ENCODE assay signal across 8 mouse cellular contexts in genomic region chr7:60492028-60492995, GRCm38 (mm10).
DNase-seq lines count a peak whose midpoint lies in the region; ATAC-seq and TF ChIP-seq lines count a peak whose summit lies in the region.
"Not testable (repeated sequence)": the region's sequence is repeated elsewhere in the genome, so short reads cannot be mapped to it uniquely, and the experiment has no call there.

No protein-coding gene starts in this region.

- not testable (repeated sequence) for H3K9me3 ChIP-seq in hindbrain, embryonic 11.5 days (ENCODE audit: control insufficient read depth, low read length); liver, embryonic 11.5 days (ENCODE audit: control insufficient read depth, low read length); midbrain, postnatal 0 days (ENCODE audit: low read length)

- not testable (repeated sequence) for H3K27ac ChIP-seq in hindbrain, embryonic 11.5 days (ENCODE audit: low read depth, low read length); liver, embryonic 11.5 days (ENCODE audit: low read depth, low read length); midbrain, postnatal 0 days (ENCODE audit: low read depth, low read length)

- H3K4me1 ChIP-seq in hindbrain, embryonic 11.5 days (replicated peaks; ENCODE audit: control insufficient read depth, insufficient read depth, low read length); liver, embryonic 11.5 days (replicated peaks; ENCODE audit: control insufficient read depth, insufficient read depth, low read length); midbrain, postnatal 0 days (ENCODE audit: insufficient read depth, low read length): not testable (repeated sequence)

- 12% methylated on average over 39 of the region's 39 CpGs for WGBS in hindbrain, embryonic 11.5 days
- 12% methylated on average over 39 of the region's 39 CpGs for WGBS in liver, embryonic 11.5 days
- 22% methylated on average over 39 of the region's 39 CpGs for WGBS in midbrain, postnatal 0 days

- H3K4me2 ChIP-seq in hindbrain, embryonic 11.5 days (replicated peaks; ENCODE audit: low read depth, low read length); midbrain, postnatal 0 days (ENCODE audit: low read depth, low read length, poor library complexity, severe bottlenecking): not testable (repeated sequence)
- peak overlapping the region; percentile 43 for H3K4me2 ChIP-seq in liver, embryonic 11.5 days

- peak overlapping the region; percentile 16 for H3K4me3 ChIP-seq in hindbrain, embryonic 11.5 days (ENCODE audit: low read depth, low read length)
- H3K4me3 ChIP-seq in liver, embryonic 11.5 days (ENCODE audit: low read depth, low read length): peak overlapping the region; percentile 35
- H3K4me3 ChIP-seq in midbrain, postnatal 0 days (ENCODE audit: low read depth, low read length): peak overlapping the region; percentile 28

- peak; percentile 41 for DNase-seq in ZHBTc4 (ENCODE audit: low read depth, low spot score)
- peak; percentile 65 to 70 for DNase-seq in cerebellum, postnatal 36 days
- peak; percentile 5 to 60 for DNase-seq in frontal cortex, adult 2 months (ENCODE audit: extremely low spot score in 1 of 2, low spot score in 1 of 2)
- DNase-seq in hindbrain, embryonic 11.5 days (ENCODE audit: low spot score): peak; percentile 45
- peak; percentile 33 to 59 for DNase-seq in layer of hippocampus, adult 18-20 months (ENCODE audit: low spot score in 2 of 2)
- DNase-seq in liver, embryonic 11.5 days (ENCODE audit: low spot score): peak; percentile 43
- peak; percentile 25 for DNase-seq in midbrain, postnatal 0 days (ENCODE audit: low spot score)
- peak; percentile 46 for DNase-seq in telencephalon, adult 2 months (ENCODE audit: low read depth, low spot score)

- H3K36me3 ChIP-seq in hindbrain, embryonic 11.5 days (ENCODE audit: control insufficient read depth, insufficient read depth, low read length); liver, embryonic 11.5 days (ENCODE audit: control insufficient read depth, insufficient read depth, low read length); midbrain, postnatal 0 days (ENCODE audit: insufficient read depth, low read length): not testable (repeated sequence)

- not testable (repeated sequence) for TF ChIP-seq CTCF in midbrain, postnatal 0 days (IDR thresholded peaks at IDR 0.05)

- not testable (repeated sequence) for H3K27me3 ChIP-seq in hindbrain, embryonic 11.5 days (ENCODE audit: control insufficient read depth, insufficient read depth, low read length); liver, embryonic 11.5 days (replicated peaks; ENCODE audit: control insufficient read depth, insufficient read depth, low read length); midbrain, postnatal 0 days (ENCODE audit: insufficient read depth, low read length)

- not testable (repeated sequence) for H3K9ac ChIP-seq in hindbrain, embryonic 11.5 days (ENCODE audit: low read depth, low read length); liver, embryonic 11.5 days (ENCODE audit: low read depth, low read length); midbrain, postnatal 0 days (replicated peaks; ENCODE audit: low read length, poor library complexity, severe bottlenecking)

- ATAC-seq in hindbrain, embryonic 11.5 days (ENCODE audit: low FRiP score): peak; percentile 97
- ATAC-seq in liver, embryonic 11.5 days (replicated peaks; ENCODE audit: low FRiP score): peak; percentile 85
- ATAC-seq in midbrain, postnatal 0 days (ENCODE audit: low FRiP score): peak; percentile 87
